Mouse (Mus musculus) embryo, embryonic 10.5 days (tissue): ENCODE measurements around the gene Idua.

Source experiments
- DNase-seq: peaks from one replicate; pipeline ENCODE4 v3.0.0-alpha.2; 2015; ENCODE audit warnings: low spot score

Gene Idua

DNA sequence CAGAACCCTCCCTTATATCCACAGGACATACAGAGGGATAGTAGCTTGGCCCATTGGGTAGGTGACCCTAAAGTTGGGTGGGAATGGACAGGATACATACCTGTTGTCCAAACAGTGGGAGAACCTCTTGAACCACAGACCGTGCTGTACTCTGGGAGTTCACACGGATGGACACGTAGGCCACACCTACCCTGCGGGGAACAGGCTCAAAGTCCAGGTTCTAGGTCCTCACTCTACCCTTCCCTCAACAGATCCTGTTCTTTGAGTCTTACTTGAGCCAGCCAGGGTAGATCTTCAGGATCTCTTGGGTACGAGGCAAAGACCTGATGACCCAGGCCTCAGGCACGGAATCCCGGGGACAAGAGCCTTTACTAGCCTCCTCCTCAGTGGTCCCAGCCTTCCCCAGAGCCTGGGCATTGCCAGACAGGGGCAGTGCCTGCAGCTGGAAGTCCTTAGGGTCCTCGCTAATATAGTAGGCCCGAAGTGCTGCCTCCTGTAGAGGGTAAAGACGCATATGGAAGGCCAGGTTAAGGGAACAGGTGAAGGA is 5.6 kb upstream of the Idua start:
- no peak for DNase-seq

DNA sequence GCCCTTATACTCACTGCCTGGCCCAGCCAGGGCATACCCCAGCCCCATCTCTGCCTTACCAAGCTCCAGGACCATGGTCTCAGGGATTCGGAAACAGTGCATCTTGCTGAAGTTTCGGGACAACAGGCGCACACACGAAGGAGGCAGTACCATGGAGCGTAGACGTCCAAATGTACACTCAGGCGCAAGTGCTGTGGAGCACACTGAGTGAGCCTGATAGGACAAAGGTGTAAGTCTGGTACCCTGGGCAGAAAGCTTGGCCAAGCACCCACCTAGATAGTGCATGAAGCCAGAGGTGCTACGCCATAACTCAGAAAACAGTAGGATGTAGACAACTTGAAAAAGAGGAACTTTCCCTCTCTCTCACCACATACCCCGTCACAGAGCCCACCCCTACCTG is 4.8 kb upstream of the Idua start:
- no peak for DNase-seq

DNA sequence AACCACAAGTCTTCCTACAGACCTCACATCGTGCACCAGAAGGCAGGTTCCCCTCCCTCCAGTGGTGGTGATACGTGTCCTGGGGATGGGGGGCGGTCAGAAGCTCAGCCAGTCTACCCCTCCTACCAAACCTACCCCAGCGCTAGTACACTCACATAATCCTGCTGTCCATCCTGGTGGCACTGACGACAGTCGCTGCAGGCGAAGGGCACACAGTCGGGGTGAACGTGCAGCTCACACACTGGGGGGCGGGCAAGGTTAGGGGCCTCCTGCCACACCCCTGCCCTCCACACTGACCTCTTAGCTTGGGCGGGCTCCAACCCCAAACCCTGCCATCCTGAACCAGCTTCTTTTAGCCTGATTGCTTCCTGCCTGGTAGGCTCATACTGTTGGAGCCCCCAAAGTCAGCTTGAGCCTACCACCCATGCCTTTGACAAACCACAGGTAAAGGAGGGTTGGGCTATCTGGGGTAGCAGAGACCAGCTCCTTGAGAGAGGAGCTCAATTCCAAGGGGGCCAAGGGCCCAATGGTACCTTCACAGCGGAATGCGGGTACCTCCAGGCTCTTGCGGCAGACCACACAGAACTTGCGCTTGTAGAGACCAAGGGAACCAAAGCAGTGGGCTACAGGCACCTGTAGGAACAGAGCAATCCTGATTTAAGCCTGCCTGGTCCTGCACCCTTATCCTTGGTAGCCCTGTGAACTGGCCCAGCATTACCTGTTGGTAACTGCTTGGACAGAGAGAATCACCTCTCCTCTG is 4.1 kb upstream of the Idua start:
- DNase-seq: no peak

DNA sequence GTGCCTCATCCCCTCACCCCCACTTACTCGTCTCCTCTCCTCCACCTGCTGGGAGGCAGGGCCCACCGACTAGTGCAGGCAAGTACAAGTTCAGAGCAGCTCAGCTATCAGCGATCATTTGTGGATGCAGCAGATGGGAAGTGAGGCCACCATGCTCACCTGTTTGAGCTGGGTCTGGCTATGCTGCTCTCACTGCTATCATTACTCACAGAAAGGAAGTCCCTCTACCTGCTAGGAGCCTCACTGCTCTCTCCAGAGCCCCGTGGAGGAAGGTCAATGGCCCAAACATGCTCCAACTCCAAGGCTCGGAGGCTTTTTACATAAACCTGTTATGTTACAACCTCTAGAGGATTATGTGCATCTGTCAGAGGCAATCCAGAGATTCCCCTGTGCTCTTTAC is 2.7 kb upstream of the Idua start:
- DNase-seq: no peak

DNA sequence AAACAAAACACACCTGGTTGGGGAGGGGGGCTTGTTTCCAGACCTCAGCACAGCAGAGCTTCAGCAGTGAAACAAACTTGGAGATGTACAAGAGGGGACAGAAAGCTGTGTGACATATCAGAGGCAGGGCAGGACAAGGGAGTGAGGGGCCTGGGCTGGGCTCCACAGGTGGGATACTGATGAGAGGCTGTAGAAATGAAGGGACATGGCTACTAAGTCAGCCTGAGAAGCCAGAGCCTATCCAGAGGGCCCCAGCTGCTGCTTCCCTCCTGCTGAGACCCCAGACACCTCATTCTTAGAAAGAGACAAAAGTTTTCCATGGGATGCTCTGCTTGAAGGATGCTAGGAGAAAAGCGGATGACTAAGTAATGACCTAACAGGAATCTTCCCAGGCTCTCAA is 1.5 kb upstream of the Idua start:
- DNase-seq: no peak

DNA sequence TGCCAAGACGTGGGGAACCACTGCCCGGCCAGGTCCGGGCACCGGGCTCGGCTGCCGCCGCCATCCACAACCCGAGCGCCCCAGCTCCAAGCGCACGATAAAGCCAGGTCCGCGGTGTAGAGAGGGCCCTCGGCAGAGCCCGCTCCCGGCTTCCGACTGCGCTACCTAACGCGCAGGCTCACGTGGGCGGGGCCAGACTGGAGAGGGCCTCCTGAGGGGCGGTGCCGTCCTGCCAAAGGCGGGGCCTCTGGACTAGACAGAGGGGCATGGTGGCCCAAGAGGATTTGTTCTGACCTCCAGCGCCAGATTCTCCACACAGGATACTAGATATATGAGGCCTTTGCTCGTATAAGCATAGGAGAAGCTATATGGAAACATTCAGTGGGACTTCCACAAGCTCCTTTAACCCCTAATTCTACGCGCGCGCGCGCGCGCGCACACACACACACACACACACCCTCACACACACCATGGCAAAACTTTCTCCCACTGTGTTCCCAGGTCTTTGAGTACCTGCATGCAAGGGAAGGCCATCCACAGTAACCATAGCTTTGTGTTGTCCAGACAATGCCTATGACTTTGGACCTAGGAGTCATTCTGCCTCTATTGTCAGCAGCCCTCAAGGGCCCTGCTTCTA is 619 bp downstream of the Idua start:
- DNase-seq: peak; percentile 96

DNA sequence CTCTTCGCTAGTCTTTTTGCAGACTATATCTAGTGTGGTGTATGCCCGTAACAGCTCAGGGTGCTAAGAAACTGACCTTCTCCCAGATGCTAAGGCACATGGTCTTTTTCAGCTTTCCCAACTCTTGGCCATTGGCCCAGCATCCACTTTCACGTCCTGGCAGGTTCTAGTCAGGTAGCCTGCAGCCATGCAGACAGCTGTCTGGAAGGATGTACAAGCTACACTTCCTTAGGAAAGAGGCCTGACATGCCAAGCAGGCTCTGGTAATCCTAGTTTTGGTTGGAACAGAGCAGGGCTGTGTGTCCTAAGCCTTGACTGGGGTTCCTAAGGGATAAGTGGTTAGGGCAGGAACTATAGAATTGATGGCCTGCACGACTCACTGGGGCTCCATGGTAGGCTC is 2.6 kb downstream of the Idua start:
- no peak for DNase-seq

DNA sequence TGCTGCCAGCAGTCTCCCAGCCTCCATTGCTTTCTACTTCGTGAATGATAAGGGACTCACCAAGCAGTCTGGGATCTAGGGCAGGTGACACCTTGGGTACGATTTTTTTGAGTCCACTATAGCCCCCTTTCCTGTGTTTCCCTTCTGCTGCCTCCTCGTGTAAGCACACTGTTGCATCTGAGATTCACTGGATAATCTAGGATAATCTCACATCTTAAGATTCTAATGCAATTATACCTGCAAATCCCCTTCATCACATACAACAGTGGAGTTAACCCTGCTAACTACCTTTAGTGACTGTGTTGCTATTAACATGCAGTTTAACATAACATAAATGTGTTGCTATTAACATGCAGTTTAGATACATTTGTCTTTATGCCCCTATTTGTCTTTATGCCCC is 4.9 kb downstream of the Idua start:
- no peak for DNase-seq

DNA sequence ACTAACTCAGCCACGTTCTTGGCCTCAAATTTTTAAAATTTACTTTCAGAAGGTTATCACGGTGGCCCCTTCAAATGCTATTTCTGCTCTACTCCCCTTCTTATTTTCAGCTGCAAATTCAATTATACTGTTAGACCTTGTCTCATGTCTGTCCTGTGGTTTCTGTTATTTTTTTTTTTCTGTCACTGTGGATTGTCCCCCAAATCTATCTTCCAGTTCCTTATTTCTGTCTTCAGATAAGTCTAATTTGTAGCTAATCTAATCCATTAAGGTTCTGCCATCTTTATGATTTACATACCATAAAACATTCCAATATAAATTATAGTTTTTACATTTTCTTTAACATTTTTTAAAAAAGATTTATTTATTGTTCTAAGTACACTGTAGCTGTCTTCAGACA is 7.2 kb downstream of the Idua start:
- no peak for DNase-seq

DNA sequence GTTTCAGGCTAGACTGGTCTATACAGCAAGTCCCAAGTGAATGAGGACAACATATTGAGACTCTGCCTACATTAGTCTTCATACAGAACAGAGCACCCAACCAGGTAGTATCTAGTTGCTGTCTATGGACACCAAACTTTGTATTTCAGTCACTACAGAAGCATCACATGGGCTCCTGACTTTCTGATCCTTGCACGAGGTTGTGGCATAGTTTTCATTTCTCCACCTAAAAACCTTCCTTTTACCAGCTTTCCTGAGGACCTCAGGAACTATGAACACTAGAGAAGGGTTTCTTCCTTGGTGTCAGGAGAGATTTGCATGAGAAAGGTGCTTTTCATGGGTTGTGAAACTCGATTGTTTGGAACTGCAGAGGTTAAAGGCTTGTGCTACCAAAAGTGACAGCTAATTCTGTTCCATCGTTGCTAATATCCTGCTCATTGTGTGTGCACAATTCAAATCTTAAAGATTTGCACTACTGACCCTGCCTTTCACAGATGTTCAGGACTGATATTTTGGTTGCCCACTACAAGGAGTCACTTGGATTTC is 8.3 kb downstream of the Idua start:
- DNase-seq: no peak

DNA sequence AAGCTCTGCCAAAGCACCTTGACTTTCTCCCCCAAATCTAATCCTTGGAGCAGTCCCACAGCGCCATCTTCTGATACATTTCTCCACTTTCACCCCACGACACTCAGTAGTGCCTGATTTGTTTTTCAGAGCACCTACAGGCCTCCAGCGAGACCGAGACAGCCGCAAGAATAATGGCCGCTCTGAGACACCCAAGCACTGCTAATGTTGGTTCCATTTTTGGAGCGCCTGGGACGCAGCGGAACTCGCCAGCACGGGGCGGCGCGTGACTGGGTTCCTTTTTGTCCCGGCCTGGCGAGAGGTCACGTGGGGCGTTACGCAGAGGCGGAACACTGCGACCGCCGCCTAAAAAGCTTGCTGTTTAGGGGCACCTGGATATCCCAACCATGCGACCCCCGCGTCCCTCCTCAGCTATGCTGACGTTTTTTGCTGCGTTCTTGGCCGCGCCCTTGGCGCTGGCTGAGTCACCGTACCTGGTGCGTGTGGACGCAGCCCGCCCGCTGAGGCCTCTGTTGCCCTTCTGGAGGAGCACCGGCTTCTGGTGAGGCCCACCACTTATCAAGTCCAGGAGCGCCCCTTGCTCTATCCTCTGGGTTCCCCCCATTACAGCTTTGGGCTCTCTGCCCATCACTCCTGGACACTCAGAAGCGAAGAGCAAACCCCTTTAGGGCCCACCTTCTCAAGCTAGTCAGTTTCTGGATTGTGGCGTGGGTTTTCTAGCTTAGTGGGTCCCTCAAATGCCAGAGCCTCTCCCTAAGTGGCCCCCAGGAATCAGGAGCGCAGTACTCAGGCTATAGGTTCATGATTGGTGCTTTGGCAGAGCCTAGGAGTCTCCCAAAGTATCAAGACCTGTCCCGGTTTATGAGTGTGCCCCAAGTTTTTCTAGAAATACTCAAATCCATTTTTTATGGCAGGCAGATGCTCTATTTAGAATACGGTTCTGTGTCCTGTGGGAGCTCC is 9.1 kb downstream of the Idua start, which contains the start of gene Dgkq:
Gene Dgkq (minus strand): TSS at position 696 of the 960 bp plus-strand sequence.
- peak; percentile 92 for DNase-seq

DNA sequence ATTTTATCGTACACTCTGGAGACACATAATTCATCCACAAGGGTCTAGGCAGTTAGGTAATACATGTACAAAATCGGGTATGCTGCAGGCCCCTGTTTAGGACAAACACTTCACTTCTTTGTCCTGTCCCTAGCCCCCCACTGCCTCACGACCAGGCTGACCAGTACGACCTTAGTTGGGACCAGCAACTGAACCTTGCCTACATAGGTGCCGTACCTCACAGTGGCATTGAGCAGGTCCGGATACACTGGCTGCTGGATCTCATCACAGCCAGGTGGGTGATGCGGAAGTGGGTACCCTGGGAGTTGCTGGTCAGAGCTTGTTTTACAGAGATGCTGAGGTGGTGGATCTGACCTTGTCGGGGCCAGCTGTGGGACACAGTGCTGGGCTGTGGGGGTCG is 9.9 kb downstream of the Idua start:
- DNase-seq: no peak

DNA sequence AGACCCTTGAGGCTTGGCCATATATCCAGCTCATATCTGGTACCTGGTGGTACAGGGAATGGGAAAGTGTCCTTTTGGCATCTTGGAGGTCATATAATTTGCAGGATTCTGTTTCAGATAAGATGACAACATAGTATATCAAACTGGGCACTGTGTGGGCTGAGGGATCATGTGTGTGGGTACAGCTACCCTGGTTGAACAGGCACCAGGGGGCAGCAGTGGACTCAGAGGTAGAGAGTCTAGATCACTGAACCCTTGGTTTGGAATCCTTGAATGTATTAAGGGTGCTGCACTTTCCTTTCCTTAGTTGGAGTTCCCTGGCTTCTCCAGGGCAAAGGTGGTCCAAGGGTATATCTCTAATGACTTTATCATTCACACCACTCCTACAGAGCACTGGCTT is 10.7 kb downstream of the Idua start:
- DNase-seq: peak; percentile 54

DNA sequence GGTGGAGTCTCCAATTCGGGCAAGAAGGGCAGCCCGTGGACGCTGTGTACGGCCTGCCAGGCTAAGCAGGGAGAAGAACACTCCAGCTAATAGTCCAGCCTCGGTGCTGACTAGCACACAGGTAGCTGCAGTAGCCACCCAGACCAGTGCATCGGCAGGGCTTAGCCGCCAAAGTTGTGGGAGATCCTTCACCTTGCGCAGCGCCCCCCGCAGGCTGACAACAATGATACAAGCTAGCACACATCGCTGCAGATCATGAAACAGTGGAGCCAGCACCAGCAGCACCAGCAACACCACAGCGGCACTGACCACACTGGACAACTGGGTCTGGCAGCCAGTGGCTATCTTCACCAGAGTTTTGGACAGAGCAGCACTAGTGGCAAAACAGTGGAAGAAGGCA is 11.6 kb downstream of the Idua start:
- no peak for DNase-seq

DNA sequence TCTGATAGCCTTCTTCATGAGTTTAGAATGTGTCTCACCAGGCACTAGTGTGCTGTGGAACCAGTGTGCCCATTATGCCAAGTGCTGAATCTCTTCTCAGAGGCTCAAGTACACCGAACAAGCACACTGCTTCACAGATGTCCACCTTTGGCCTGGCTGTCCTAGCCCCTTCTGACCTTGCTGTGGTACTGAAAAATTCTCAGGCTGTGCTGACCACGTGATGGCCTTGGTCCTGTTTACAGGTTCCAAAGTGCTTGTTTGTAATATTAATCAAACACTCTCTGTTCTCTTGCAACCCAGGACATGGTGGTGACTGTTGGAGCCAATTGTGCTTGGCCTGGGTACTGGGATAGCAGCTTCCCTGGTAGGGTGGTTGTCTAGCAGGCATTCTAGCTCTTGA is 14.5 kb downstream of the Idua start:
- DNase-seq: no peak

DNA sequence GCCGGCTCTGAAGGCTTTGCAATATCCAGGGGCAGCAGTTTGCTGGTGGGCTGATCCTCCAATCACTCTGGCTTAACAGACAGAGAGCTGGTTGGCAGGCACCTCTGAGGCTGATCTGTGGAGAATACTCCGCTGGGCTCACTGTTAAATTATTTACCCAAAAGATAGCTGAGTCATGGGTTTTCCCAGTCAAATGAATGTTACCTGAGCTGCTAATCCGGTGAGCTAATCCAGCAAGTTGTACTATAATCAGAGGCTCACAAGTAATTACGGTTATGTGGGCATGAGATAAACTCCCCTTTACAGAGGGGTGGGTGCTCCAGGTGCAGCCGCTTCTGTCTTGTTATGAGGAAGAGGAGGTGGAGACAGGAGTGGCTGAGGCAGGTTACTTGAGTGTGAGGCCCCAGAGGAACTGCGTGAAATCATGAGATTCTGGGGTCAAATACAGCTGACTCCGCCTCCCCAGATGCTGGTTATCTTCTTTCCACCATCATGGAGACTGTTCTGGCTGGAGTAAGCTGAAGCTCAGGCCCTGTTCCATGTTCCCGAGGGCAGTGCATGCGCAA is 15.2 kb downstream of the Idua start, which contains the start of gene Slc26a1:
Gene Slc26a1 (minus strand): TSS at position 319 of the 566 bp plus-strand sequence.
- DNase-seq: no peak

DNA sequence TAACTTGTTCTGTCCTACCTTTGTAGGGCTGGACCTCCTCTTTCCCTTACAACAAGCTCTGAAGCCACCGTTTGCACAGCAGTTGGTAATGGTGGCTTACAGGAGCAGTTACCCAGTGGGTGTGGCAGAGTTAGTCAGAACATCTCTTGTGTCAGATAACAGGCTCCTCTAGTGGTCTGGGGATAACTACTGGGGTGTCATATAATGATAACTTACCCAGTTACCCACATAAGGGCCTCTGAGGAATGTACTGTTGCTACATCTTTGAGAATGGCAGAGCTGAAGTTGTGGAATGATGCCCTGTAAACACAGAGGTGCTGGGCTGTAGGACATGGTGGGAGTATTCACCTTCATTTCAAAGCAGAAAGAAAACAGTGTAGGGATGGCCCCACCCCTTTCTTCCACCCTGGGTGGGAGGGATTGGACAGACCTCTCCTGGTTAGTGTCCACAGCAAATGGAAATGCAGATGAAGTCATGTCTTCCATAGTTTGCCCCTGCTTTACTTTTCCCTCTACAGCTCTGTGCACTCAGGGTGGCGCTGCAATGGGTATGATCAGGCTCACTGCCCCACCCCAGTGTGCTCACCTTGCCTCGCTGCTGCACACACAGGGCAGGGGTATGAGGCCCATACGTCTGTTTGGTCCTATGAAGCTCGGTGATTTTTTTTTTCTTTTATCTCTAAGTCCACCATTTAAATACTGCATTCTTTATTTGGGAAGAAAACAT is 16.8 kb downstream of the Idua start:
- DNase-seq: no peak

DNA sequence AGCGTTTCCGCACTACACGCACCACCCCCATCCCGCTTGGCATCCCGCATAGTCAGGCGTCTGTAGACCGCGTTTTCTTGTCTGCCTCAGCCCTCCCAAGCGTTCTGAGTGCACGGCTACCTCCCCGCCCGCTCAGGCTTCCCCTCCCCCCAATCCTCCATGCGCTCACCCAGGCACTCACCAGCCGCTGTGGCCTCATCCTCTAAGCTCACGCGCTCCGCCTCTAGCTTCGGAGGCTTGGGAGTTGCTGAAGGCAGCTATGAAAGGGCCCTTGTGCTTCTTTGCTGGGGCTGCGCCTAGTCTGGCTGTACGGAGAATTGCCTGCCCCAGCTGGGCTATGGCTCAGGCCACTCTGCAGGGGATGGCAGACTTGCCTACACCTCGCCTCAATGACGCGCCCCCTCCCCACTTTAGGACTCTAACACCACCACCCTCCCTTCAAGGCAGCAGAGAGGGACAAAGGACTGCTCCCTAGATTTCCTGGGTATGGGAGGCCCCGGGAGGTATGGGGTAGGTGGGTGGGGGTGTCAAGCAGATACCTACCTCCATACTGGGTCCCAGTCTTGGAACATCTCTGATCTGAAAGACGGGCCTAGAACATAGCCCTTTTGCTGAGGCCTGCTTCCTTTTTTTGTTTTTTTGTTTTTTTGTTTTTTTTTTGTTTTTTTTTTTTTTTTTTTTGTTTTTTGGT is 17.6 kb downstream of the Idua start:
- DNase-seq: peak; percentile 85

DNA sequence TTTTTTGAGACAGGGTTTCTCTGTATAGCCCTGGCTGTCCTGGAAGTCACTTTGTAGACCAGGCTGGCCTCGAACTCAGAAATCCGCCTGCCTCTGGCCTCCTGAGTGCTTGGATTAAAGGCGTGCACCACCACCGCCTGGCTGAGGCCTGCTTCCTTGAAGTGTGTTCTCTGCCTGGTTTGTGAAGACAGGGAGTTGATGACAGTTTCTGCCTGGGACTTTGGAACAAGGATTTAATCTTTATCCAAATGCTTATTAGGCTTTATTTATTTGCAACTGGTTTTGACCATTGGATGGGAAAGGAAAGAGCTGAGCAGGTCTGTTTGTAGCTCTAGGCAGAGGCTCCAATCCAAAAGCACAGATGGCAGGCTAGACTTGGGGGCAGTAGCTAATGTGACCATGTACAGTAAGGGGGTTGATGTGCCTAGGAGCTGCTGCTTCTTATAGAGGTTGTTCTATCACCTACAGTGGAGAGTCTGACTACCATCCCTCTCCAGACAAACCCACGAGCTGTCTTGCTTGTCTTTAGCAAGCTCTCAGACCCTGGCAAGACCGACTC is 18.2 kb downstream of the Idua start:
- no peak for DNase-seq

DNA sequence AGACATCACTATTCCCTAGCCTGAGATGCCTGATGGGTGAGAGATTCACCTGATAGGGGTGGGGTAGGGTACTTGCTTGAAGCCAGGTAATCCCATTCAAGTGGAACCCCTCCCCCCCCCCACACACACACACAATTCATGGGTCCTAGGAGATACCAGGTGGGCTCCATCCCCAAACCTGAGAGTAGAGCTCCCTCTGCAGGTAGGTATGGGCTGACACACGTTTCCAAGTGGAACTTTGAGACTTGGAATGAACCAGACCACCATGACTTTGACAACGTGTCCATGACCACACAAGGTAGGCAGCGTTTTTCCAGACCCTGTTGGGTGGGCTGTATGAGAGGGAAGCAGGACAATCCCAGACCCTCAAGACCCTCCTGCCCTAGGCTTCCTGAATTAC is 19.8 kb downstream of the Idua start:
- DNase-seq: no peak
